Mouse (Mus musculus) hindbrain, embryonic 15.5 days (tissue): Measurements from ENCODE around the gene Naa40. TPM values are rescaled to one million over a fixed set of nuclear protein-coding genes. Genes with fewer than 3 reads are reported as not detected.

Experiments used
- ATAC-seq: fragments of 200-750 bp; cut with Nextera tagmentation; 2 replicates; pipeline ENCODE4 v1.8.0; 2017; ENCODE audit warnings: low read depth, moderate number of reproducible peaks, moderate TSS enrichment; ENCODE audit not compliant: low FRiP score
- H3K27ac ChIP-seq: fragments of 300-500 bp; sonication (generic); replicated peaks from 2 replicates; pipeline ENCODE4 v1.5.1; 2015; ENCODE audit warnings: mild to moderate bottlenecking, inconsistent platforms
- H3K27me3 ChIP-seq: fragments of 300-500 bp; sonication (generic); 2 replicates; pipeline ENCODE4 v1.6.1; 2015; ENCODE audit warnings: control low read depth, inconsistent platforms
- H3K36me3 ChIP-seq: fragments of 300-500 bp; sonication (generic); 2 replicates; pipeline ENCODE4 v1.6.1; 2015; ENCODE audit warnings: control low read depth, inconsistent platforms
- H3K4me1 ChIP-seq: fragments of 300-500 bp; sonication (generic); replicated peaks from 2 replicates; pipeline ENCODE4 v1.6.1; 2015; ENCODE audit warnings: control low read depth, inconsistent platforms
- H3K4me2 ChIP-seq: fragments of 300-500 bp; sonication (generic); 2 replicates; pipeline ENCODE4 v1.6.1; 2015; ENCODE audit warnings: moderate library complexity, mild to moderate bottlenecking, inconsistent platforms
- H3K4me3 ChIP-seq: fragments of 300-500 bp; sonication (generic); 2 replicates; pipeline ENCODE4 v1.5.1; 2015; ENCODE audit warnings: mild to moderate bottlenecking, inconsistent platforms
- H3K9ac ChIP-seq: fragments of 300-500 bp; sonication (generic); 2 replicates; pipeline ENCODE4 v1.6.1; 2015; ENCODE audit warnings: inconsistent platforms
- H3K9me3 ChIP-seq: fragments of 300-500 bp; sonication (generic); 2 replicates; pipeline ENCODE4 v1.6.1; 2016; ENCODE audit warnings: control low read depth, inconsistent platforms
- WGBS: fragments of 180-500 bp; shearing (Covaris S2); methylation state at CpG from one replicate; pipeline ENCODE4 v1.1.7; 2015; 5-methylcytosine and 5-hydroxymethylcytosine counted together
- polyA plus RNA-seq: library from polyadenylated mRNA; unstranded; fragments of >200 nt; fragmentation: Nextera tagmentation; extraction: Ambion mirVana; gene quantifications from 2 replicates; pipeline ENCODE4 v1.2.1, GENCODE M21; 2015

The Naa40 gene
- 62.2 and 66.2 TPM in 2 replicates for polyA plus RNA-seq

DNA sequence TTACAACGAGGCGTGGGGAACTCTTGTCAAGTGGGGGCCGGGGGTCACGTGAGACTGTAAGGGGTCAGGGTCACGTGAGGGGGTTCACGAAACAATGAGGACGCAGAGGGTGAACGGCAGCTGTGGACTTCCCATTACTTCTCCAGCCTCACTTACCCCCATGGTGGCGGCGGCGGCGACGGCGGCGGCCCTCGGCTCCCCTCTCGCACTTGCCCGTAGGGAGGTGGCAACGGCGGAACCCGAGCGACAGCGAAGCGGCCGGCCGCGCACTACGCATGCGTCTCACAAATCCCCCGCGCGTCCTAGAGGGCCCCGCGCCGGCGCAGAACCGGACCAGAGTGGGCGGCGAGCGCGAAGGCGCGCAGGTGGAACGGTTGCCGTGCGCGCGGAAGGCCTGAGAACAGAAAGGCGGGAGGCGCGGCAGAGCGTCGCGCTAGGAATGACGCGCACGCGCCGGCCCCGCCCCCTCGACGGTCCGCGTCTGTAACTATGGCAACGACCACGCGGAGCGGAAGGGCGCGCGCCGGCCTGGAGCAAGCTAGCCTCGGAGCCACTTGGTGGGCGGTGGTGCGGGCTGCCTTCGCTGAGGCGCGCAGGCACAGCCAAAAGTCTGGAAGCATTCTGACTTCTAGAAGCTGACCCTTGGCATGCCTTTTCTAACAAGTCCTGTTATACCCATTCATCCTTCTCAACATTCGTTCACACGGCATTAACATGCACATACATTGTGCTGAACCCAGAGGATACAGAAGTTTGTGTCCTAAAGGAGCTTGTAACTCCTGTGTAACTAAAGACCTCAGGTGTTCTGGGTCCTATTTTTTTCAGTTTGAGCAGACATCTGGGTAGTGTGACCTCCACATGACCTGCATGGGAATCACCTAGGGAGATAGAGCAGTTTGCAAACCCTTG, at the start of gene Naa40:
Gene Naa40 (minus strand): TSS at position 402 of the 909 bp plus-strand sequence.
- Histone ChIP-seq H3K9ac (peak within 1 kb of the TSS; percentile 78), H3K36me3 (no peaks in the 10 kb centered on the region), H3K9me3 (no peaks in the 10 kb centered on the region), H3K4me1 (peaks cover 27% of the 10 kb centered on the region), H3K27me3 (no peaks in the 10 kb centered on the region), H3K27ac (peak within 1 kb of the TSS; percentile 84), H3K4me2 (peak within 1 kb of the TSS; percentile 96), H3K4me3 (peak within 1 kb of the TSS; percentile 74)
- ATAC-seq, result peak; percentile 98
- under 1% methylated on average over 78 of the region's 80 CpGs for WGBS

GRCm38 (mm10) chr19:7289767-7290166, 48.8 kb upstream of the Naa40 start:
- 74% methylated on average over 2 of the region's 2 CpGs for WGBS
- Histone ChIP-seq H3K4me2 (no peak overlapping the region), H3K4me1 (0 out of 2 replicates have a peak, but pooled peaks cover 3% of the 10 kb centered on the region), H3K36me3 (peaks cover 25% of the 10 kb centered on the region), H3K27ac (no peak overlapping the region), H3K9me3 (no peaks in the 10 kb centered on the region), H3K27me3 (no peaks in the 10 kb centered on the region), H3K4me3 (no peak overlapping the region), H3K9ac (no peak overlapping the region)
- ATAC-seq, result no peak

GRCm38 (mm10) chr19:7288288-7288687, 47.3 kb upstream of the Naa40 start:
- WGBS, result 89% methylated on average over 3 of the region's 3 CpGs
- H3K4me3 ChIP-seq, result no peak overlapping the region
- no peaks in the 10 kb centered on the region for H3K9me3 ChIP-seq
- no peak for ATAC-seq
- no peak overlapping the region for H3K4me2 ChIP-seq
- peaks cover 37% of the 10 kb centered on the region for H3K36me3 ChIP-seq
- no peak overlapping the region for H3K27ac ChIP-seq
- H3K4me1 ChIP-seq, result 0 out of 2 replicates have a peak, but pooled peaks cover 3% of the 10 kb centered on the region
- H3K9ac ChIP-seq, result no peak overlapping the region
- H3K27me3 ChIP-seq, result no peaks in the 10 kb centered on the region

GRCm38 (mm10) chr19:7286563-7287315, 45.8 kb upstream of the Naa40 start:
- Histone ChIP-seq H3K4me1 (0 out of 2 replicates have a peak, but pooled peaks cover under 1% of the 10 kb centered on the region), H3K9ac (no peak overlapping the region), H3K9me3 (no peaks in the 10 kb centered on the region), H3K27ac (no peak overlapping the region), H3K36me3 (peaks cover 52% of the 10 kb centered on the region), H3K27me3 (no peaks in the 10 kb centered on the region), H3K4me3 (no peak overlapping the region), H3K4me2 (no peak overlapping the region)
- ATAC-seq, result no peak
- WGBS, result 92% methylated on average over 12 of the region's 12 CpGs

DNA sequence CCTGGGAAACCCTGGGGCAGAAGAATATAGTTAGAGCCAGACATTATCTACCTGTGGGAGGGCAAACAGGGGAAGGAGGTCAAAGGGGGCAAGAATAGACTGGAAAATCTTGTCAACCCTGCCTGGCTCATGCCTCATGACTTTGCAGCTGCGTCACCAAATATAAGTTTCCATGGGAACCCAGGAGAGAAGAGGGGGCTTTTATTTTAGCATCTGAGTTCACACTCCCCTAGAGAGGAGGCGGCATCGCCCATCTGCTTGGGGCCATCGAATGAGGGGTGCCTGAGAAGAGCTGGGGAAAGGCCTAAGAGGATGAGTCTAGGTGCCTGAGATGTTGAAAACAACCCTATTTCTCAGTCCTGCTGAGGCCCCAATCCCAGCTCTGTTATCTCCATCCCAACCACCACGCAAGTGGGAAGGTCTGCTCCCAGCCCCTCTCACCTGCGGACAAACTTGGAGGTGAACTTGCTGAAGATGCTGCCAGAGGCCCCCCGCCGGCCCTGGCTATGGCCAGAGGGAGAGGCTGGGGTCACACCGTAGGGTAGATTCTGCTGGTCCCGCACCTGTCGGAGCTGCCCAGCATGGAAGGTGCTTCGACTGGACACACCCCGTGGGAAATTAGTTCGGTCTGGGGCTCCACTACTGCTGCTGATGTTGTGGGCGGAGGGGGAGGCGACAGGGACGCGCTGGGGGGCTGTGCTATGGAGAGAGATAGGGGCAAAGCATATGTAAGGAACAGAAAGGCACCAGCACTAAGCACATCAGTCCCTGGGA, 39.8 kb upstream of the Naa40 start:
- Histone ChIP-seq H3K4me3 (no peak overlapping the region), H3K27me3 (no peaks in the 10 kb centered on the region), H3K9me3 (no peaks in the 10 kb centered on the region), H3K4me2 (no peak overlapping the region), H3K27ac (0 out of 2 replicates have a peak overlapping the region, but pooled peaks have one; percentile 13), H3K36me3 (peaks cover 61% of the 10 kb centered on the region), H3K9ac (no peak overlapping the region), H3K4me1 (peaks cover 34% of the 10 kb centered on the region)
- 80% methylated on average over 18 of the region's 18 CpGs for WGBS
- ATAC-seq, result no peak

DNA sequence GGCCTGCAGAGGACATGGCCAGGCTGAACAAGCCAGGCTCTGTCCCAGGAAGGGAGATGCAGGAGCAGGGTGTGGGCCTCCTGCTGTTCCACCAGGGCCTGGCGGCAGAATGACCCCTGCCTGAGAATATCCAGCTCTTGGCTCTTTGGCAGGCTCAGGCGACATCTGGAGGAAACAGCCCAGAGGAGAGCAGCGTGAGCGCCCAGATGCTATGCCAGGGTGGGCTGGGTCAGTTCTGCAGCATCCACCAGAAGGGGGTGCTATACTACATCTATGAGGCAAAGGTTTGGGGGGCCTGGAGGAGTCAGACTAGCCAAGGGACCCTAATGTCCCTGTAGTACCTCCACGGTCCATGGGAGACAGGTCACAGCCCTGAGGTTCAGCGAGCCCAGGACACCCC, 38.1 kb upstream of the Naa40 start:
- Histone ChIP-seq H3K36me3 (peaks cover 49% of the 10 kb centered on the region), H3K27me3 (no peaks in the 10 kb centered on the region), H3K4me1 (peaks cover 48% of the 10 kb centered on the region), H3K9me3 (no peaks in the 10 kb centered on the region), H3K9ac (peak overlapping the region; percentile 4; the same call in 1 of the 2 replicates), H3K4me3 (no peak overlapping the region), H3K4me2 (no peak overlapping the region), H3K27ac (peak overlapping the region; percentile 74)
- 32% methylated on average over 6 of the region's 6 CpGs for WGBS
- ATAC-seq, result no peak

DNA sequence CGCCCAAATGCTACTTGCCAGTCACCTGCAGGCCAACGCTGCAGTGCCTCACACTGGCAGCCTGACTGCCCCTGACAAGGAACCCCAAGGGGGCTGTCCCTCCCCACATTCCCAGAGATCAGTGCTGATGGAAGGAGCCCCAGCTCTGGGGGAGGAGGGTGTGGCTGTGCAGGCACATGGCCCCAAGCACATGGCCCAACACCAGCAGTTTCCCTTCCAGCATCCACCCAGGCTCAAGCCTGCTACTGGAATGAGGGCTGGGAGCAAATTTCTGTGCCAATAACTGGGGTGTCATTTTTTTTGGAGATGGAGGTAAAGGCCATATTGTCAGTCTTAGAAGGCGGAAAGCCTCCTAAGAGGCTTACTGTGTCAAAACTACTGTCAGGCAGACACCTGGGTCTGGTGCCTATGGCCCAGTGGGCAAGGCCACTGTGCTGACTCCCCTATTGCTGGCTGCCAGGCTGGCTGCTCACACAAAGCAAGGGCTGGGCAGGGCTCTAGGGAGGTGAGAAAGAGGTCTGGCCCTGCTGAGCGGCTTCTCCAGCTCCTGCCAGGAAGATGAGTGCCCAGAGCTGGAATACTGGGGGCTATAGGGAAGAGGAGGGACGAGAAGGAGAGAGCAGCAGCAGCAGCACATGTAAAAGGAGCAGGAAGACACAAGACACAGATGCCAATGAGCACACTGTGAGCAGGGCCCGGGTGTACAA, 37.4 kb upstream of the Naa40 start:
- H3K36me3 ChIP-seq, result peaks cover 48% of the 10 kb centered on the region
- H3K4me2 ChIP-seq, result no peak overlapping the region
- WGBS, result 54% methylated on average over 6 of the region's 6 CpGs
- H3K27ac ChIP-seq, result peak overlapping the region; percentile 74
- H3K9me3 ChIP-seq, result no peaks in the 10 kb centered on the region
- H3K27me3 ChIP-seq, result no peaks in the 10 kb centered on the region
- H3K9ac ChIP-seq, result peak overlapping the region; percentile 4; the same call in 1 of the 2 replicates
- H3K4me3 ChIP-seq, result no peak overlapping the region
- ATAC-seq, result no peak
- peaks cover 50% of the 10 kb centered on the region for H3K4me1 ChIP-seq

- Histone ChIP-seq H3K27me3 (no peaks in the 10 kb centered on the region), H3K4me3 (no peak overlapping the region), H3K27ac (peak overlapping the region; percentile 76), H3K9me3 (no peaks in the 10 kb centered on the region), H3K36me3 (peaks cover 47% of the 10 kb centered on the region), H3K9ac (no peak overlapping the region), H3K4me2 (no peak overlapping the region), H3K4me1 (peaks cover 57% of the 10 kb centered on the region)
- 50% methylated on average over 7 of the region's 7 CpGs for WGBS
- no peak for ATAC-seq
These were observed 35.8 kb upstream of the Naa40 start for GRCm38 (mm10) chr19:7276796-7277195.

GRCm38 (mm10) chr19:7276053-7276659, 35.2 kb upstream of the Naa40 start:
- H3K36me3 ChIP-seq, result peaks cover 46% of the 10 kb centered on the region
- no peak overlapping the region for H3K4me3 ChIP-seq
- 29% methylated on average over 7 of the region's 7 CpGs for WGBS
- ATAC-seq, result peak; percentile 52
- peaks cover 62% of the 10 kb centered on the region for H3K4me1 ChIP-seq
- H3K9me3 ChIP-seq, result no peaks in the 10 kb centered on the region
- peak overlapping the region; percentile 76 for H3K27ac ChIP-seq
- H3K4me2 ChIP-seq, result no peak overlapping the region
- no peak overlapping the region for H3K9ac ChIP-seq
- no peaks in the 10 kb centered on the region for H3K27me3 ChIP-seq

DNA sequence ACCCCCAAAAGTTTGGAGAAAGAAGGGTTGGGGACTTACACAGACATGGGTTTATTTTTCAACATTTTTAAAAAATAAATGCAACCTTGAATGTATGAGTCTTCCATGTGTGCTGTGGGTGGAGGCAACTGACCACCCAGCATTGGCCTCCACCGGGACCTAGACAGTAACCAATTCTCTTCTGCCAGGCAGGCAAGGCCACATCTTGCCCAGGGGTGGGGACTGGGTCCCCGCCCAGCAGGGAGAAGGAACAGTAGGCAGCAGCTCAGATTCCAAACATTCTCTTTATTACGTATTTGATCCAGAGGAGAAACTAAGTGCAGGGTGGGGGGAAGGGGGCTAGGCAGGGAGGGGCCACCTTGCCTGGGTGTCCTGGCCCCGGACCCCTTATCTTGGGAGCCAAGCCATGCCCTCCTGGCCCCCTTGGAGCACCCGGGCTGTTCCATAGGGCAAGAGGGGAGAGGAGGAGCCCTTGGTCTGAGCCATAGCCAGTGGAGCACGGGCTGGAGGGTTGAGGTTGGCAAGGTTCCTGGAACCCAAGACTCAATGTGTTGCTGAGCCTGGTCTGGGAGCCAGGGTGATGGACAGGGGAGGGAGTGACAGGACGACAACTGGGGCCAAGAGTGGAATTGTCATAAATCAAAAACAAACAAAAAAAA, 34.3 kb upstream of the Naa40 start:
- H3K4me3 ChIP-seq, result no peak overlapping the region
- H3K9me3 ChIP-seq, result no peaks in the 10 kb centered on the region
- H3K4me1 ChIP-seq, result peaks cover 71% of the 10 kb centered on the region
- H3K27ac ChIP-seq, result peak overlapping the region; percentile 76
- peaks cover 39% of the 10 kb centered on the region for H3K36me3 ChIP-seq
- no peak overlapping the region for H3K4me2 ChIP-seq
- no peak for ATAC-seq
- H3K9ac ChIP-seq, result no peak overlapping the region
- 49% methylated on average over 7 of the region's 7 CpGs for WGBS
- H3K27me3 ChIP-seq, result no peaks in the 10 kb centered on the region
